Mouse (Mus musculus) gonadal fat pad, adult 2 months (tissue): Measurements from ENCODE around the gene Ube3c. TPM values are rescaled to one million over a fixed set of nuclear protein-coding genes. Genes with fewer than 3 reads are reported as not detected.
A peak's percentile ranks its signal among the peaks of the same experiment; 100 is the strongest.
"Not testable (repeated sequence)": the region's sequence is repeated elsewhere in the genome, so short reads cannot be mapped to it uniquely, and the experiment has no call there.

ENCODE experiments used
- DNase-seq: peaks from one replicate; pipeline ENCODE4 v3.0.0-alpha.2; 2012; ENCODE audit warnings: low read depth
- polyA plus RNA-seq: library from polyadenylated mRNA; depleted of rRNA; stranded (reverse); fragments of >200 nt; gene quantifications from 2 replicates; pipeline ENCODE4 v1.2.3, GENCODE M21; 2012; rRNA removed

Gene Ube3c
- 16.0 and 16.8 TPM in 2 replicates for polyA plus RNA-seq

GRCm38 (mm10) chr5:29568848-29569377, at the start of gene Ube3c:
TSS of gene Ube3c (plus strand) at chr5:29569242.
- DNase-seq = peak; percentile 55

- DNase-seq = no peak
Measured at GRCm38 (mm10) chr5:29560111-29560510, 8.9 kb upstream of the Ube3c start.

- DNase-seq = no peak
Measured at GRCm38 (mm10) chr5:29560667-29561066, 8.4 kb upstream of the Ube3c start.

- DNase-seq = no peak
Measured at GRCm38 (mm10) chr5:29569378-29570280, 587 bp downstream of the Ube3c start.

- not testable (repeated sequence) for DNase-seq
Measured at GRCm38 (mm10) chr5:29574286-29574685, 5.2 kb downstream of the Ube3c start.

- no peak for DNase-seq
Measured at GRCm38 (mm10) chr5:29575085-29575484, 6.0 kb downstream of the Ube3c start.

- no peak for DNase-seq
Measured at GRCm38 (mm10) chr5:29577795-29578631, 9.0 kb downstream of the Ube3c start.

GRCm38 (mm10) chr5:29583880-29584595, 15.0 kb downstream of the Ube3c start:
- DNase-seq = no peak

- DNase-seq = not testable (repeated sequence)
Measured at GRCm38 (mm10) chr5:29592161-29592560, 23.1 kb downstream of the Ube3c start.

- DNase-seq = no peak
Measured at GRCm38 (mm10) chr5:29606546-29606945, 37.5 kb downstream of the Ube3c start.

GRCm38 (mm10) chr5:29625610-29626009, 56.6 kb downstream of the Ube3c start:
- no peak for DNase-seq

- no peak for DNase-seq
Measured at GRCm38 (mm10) chr5:29629941-29630340, 60.9 kb downstream of the Ube3c start.

GRCm38 (mm10) chr5:29631711-29632110, 62.7 kb downstream of the Ube3c start:
- DNase-seq = no peak

- DNase-seq = no peak
Measured at GRCm38 (mm10) chr5:29636298-29636697, 67.3 kb downstream of the Ube3c start.

GRCm38 (mm10) chr5:29636884-29637283, 67.8 kb downstream of the Ube3c start:
- no peak for DNase-seq

- DNase-seq = no peak
Measured at GRCm38 (mm10) chr5:29641124-29641884, 72.3 kb downstream of the Ube3c start.

- DNase-seq = no peak
Measured at GRCm38 (mm10) chr5:29651696-29652095, 82.7 kb downstream of the Ube3c start.

GRCm38 (mm10) chr5:29657590-29658339, 88.7 kb downstream of the Ube3c start:
- no peak for DNase-seq

- DNase-seq = not testable (repeated sequence)
Measured at GRCm38 (mm10) chr5:29661246-29661645, 92.2 kb downstream of the Ube3c start.

GRCm38 (mm10) chr5:29665391-29665790, 96.3 kb downstream of the Ube3c start:
- DNase-seq = no peak
